Mouse (Mus musculus): ENCODE measurements at regions not wholly inside any gene's neighbourhood (a gene's known extent, or its start where the extent isn't known, plus 50 kb on each side); places are given as distances from the start of the nearest gene placed in this dataset.
"Not testable (repeated sequence)": the region's sequence is repeated elsewhere in the genome, so short reads cannot be mapped to it uniquely, and the experiment has no call there.

DNA sequence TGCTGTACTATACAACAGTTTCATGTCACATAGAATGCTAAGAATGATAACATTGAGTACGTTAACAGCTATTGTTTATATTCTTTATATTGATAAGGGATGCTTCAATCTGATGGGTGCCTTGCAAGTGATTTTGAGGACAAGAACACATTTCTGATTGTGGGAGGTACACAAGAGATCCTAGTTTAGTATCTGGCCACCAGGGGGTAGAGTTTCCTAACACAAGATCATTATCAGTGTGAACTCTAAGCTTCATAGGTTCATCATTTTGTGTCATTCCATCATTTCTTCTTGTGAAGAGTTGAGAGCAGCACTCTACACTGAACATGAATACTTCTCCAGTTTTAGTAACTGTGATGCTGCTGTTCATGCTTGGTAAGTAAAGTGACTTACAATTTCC lies 799.9 kb downstream of the Dad1 start:
- 67% methylated on average over 1 of the region's 1 CpGs for WGBS

DNA sequence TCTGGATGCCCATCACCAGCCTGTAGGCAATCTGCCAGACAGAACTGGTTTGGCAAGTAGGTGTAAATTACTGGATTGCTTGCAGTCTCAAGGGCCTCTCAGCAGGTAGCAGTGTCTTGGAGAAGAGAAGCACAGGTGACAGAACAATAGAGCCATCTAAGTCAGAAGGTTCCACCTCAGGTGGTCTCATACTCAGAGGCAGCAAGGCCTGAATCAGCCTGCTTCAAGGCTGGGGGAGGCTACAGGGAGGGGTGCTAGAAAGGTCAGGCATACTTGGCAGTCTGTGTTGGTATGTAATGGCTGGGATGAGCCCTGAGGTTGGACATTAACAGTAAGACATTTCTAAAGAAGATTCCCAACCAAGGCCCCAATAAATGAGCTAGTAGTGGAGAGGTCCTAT lies 814.3 kb downstream of the Dad1 start:
- H3K4me3 ChIP-seq (replicated peaks; ENCODE audit: extremely low read depth, low read depth, low read length); DNase-seq; H3K4me1 ChIP-seq (ENCODE audit: control insufficient read depth, insufficient read depth, low read length): not testable (repeated sequence)

More for the DNA sequence above, 799.9 kb downstream of the Dad1 start:
- no peak for TF ChIP-seq CTCF (IDR thresholded peaks at IDR 0.05; ENCODE audit: insufficient read depth, low read length)
- no peak for TF ChIP-seq POLR2A (IDR thresholded peaks at IDR 0.05; ENCODE audit: borderline replicate concordance, extremely low read depth, low read depth, low read length)
- Histone ChIP-seq H3K4me1 (ENCODE audit: control insufficient read depth, insufficient read depth, low read length) (no peaks in the 10 kb centered on the region), H3K4me3 (replicated peaks; ENCODE audit: extremely low read depth, low read depth, low read length) (no peak overlapping the region)
- DNase-seq, result no peak

DNA sequence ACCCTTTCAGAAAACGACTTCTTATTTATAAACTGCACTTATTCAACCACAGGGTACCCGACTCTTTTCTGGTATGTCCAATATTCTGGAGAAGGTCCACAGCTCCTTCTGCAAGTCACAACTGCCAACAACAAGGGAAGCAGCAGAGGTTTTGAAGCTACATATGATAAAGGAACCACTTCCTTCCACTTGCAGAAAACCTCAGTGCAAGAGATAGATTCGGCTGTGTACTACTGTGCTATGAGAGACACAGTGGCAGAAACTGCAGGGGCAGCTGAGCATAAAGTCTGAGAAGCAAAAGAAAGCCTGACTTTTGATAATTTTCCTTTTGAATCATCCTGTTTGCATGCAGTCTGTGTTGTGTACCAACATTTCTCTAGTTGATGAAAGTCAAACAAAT lies 823.8 kb downstream of the Dad1 start:
- H3K4me1 ChIP-seq (ENCODE audit: control insufficient read depth, insufficient read depth, low read length); H3K4me3 ChIP-seq (replicated peaks; ENCODE audit: extremely low read depth, low read depth, low read length); DNase-seq: not testable (repeated sequence)
- 66% methylated on average over 3 of the region's 3 CpGs for WGBS

DNA sequence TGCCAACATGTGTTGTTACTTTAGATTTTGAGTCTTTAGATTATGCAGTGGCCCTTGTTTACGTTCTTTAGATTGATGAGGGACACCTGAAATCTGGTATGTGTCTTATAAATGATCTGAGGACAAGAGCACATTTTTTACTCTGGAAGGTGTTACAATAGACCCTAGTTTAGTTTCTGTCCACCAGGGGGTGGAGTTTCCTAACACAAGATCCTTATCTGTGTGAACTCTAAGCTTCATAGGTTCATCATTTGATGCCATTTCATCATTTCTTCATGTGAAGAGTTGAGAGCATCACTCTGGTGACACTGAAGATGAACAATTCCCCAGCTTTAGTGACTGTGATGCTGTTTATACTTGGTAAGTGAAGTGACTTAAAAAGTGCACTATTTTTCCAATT lies 825.5 kb downstream of the Dad1 start:
- 59% methylated on average over 1 of the region's 1 CpGs for WGBS
- H3K4me1 ChIP-seq (ENCODE audit: control insufficient read depth, insufficient read depth, low read length); H3K4me3 ChIP-seq (replicated peaks; ENCODE audit: extremely low read depth, low read depth, low read length); DNase-seq: not testable (repeated sequence)

DNA sequence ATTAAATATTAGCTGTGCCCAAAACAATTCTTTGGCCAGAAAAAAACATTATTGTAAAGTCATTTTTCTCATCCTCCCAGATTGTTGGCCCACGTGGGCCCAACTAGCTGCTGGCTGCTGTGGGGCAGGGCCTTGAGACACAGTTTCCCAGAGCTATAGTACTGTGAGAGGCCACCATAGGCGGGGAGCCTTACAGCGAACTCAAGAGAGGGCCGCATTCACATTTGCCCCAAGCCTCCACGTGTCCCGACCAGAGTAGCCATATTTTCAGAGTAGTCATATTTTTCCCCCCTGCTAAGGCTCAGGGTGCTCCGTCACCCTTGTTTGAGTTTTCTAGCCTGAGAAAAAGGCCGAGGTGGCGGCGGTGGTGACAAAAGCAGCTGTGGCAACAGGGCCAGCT lies 826.3 kb downstream of the Dad1 start:
- H3K4me1 ChIP-seq (ENCODE audit: control insufficient read depth, insufficient read depth, low read length); DNase-seq; H3K4me3 ChIP-seq (replicated peaks; ENCODE audit: extremely low read depth, low read depth, low read length): not testable (repeated sequence)
- WGBS, result 76% methylated on average over 10 of the region's 10 CpGs

DNA sequence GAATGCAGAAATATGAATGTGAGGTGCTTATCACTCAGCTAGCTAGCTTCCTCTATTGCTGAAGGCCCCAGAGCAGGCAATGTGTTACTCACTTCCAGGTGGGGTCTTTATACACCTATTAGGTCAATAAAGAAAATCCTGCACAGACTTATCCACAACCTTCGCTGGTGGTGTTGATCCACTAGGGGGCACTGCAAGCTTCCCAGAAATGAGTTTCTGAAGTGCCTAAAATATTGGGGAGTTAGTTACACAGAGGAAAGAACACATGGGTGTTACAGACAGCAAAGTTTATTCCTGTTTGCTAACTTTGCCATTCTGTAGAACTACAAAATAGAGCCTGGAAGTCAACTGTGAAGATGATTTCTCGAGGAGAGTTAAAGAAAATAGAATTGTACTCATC lies 836.9 kb downstream of the Dad1 start:
- H3K4me3 ChIP-seq (replicated peaks; ENCODE audit: extremely low read depth, low read depth, low read length); H3K4me1 ChIP-seq (ENCODE audit: control insufficient read depth, insufficient read depth, low read length); DNase-seq: not testable (repeated sequence)
- WGBS, result 68% methylated on average over 2 of the region's 2 CpGs

DNA sequence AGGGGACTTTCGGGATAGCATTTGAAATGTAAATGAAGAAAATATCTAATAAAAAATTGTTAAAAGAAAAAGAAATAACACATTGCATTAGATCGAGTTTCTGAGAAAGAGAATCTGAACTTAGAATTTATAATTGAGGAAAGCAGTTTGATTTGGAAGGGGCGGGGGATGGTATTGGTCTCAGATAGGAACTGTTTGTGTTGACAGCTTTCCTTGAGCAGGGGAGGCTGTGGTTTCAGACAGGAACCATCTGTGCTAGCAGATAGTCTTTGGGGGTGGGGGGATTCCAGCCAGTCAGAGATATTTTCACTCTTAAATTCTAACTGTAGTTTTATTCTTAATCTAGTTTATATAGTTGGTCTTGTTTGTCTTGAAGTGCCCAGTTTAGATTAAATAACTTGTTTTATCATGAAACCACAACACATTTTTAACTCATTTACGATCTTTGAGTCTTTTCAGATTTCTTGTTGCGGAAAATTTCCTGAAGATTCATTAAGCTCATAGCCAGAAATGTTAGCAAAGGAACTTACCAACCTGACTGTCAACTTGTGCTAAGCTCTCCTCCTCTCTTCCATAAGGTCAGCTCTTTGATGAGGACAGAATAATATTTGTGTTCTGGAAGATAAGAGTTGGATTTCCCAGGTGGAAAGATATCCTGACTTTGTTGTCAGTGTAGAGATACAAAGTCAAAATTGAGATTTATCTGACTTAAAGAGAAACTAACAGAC lies 846.2 kb downstream of the Dad1 start:
- WGBS, result 45% methylated on average over 2 of the region's 5 CpGs
- DNase-seq; H3K4me3 ChIP-seq (replicated peaks; ENCODE audit: extremely low read depth, low read depth, low read length); H3K4me1 ChIP-seq (ENCODE audit: control insufficient read depth, insufficient read depth, low read length): not testable (repeated sequence)

DNA sequence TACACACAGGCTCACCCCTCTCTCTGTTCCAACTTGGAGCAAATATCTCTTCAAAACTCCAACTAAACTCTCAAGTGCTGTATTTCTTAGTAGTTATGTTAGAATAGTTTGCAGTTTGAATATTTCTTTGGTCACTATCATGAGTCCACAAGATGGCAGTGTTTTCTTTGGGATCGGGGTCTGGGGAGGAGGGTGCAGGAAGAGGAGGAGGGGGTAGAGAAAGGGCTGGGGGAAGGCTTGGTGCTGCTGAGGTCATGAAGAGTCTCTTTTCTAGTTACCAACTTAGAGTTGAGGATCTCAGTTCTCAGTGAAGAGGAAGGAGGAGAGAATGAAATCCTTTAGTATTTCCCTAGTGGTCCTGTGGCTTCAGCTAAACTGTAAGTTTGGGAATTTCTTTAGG lies 863.6 kb downstream of the Dad1 start:
- DNase-seq; H3K4me3 ChIP-seq (replicated peaks; ENCODE audit: extremely low read depth, low read depth, low read length); H3K4me1 ChIP-seq (ENCODE audit: control insufficient read depth, insufficient read depth, low read length): not testable (repeated sequence)
- no CpG with 5 or more reads among the region's 1 CpGs for WGBS

DNA sequence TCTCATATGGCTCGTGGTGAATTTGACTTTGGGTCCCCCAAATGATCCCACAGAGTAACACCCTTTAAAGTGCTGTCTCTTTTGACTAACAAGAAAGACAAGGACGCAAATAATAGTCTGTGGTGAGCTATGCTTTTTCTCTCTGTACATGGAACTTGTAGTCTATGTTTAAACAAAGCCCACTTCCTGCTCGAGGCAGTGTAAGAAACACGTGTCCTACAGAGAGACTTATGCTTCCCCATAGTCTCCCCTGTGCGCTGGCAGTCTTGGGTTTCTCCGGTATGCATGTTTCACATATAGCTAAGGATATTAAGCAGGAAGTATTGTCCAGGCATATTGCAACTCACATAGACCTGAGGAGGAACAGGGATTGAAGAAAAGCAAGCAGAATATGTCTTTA lies 879.0 kb upstream of the Olfr1507 start:
- WGBS, result 39% methylated on average over 5 of the region's 6 CpGs
- not testable (repeated sequence) for H3K4me1 ChIP-seq (ENCODE audit: control insufficient read depth, insufficient read depth, low read length); H3K4me3 ChIP-seq (replicated peaks; ENCODE audit: extremely low read depth, low read depth, low read length); DNase-seq

DNA sequence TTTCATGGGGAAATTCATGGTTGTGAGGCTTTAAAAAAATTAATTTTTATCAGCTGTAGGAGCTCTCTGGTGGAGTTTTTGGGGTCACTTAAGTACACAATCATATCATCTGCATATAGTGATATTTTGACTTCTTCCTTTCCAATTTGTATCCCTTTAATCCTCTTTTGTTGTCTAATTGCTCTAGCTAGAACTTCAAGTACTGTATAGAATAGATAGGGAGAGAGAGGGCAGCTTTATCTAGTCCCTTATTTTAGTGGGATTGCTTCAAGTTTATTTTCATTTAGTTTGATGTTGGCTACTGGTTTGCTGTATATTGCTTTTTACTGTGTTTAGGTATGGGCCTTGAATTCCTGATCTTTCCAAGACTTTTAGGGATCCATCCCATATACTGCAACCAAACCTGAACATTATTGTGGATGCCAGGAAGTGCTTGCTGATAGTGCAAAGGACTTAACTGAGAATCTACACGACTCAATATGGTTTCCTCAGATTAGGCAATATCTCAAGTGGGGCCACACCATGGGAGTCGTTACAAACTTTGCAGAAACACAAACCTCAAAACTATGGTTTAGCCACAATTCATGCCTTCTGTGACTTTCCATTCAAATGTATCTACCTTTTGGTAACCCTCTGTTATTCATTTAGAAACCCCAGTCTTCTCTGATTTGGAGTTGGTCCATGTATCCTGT lies 878.4 kb upstream of the Olfr1507 start:
- not testable (repeated sequence) for H3K4me1 ChIP-seq (ENCODE audit: control insufficient read depth, insufficient read depth, low read length); H3K4me3 ChIP-seq (replicated peaks; ENCODE audit: extremely low read depth, low read depth, low read length); DNase-seq
- no CpG with 5 or more reads among the region's 2 CpGs for WGBS

DNA sequence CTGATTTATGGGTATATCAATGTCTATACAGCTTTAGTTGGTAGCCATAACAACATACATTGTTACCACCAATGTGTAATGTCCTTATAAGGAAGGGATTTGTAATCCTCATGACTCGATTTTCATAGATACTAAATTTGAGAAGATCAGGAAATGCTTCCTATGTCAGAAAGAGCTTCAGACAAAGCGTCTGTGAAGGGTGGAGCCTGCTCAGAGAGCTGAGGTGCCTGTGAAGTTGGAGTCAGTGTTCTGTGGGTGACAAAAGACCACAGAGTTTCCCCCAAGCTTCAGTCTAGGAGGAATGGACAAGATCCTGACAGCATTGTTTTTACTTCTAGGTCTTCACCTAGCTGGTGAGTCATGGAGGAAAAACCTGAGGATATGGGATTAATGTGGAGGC lies 874.2 kb upstream of the Olfr1507 start:
- 32% methylated on average over 2 of the region's 2 CpGs for WGBS
- TF ChIP-seq CTCF (IDR thresholded peaks at IDR 0.05; ENCODE audit: insufficient read depth, low read length) (no peak), POLR2A (IDR thresholded peaks at IDR 0.05; ENCODE audit: borderline replicate concordance, extremely low read depth, low read depth, low read length) (no peak)
- DNase-seq, result no peak
- no peaks in the 10 kb centered on the region for H3K4me1 ChIP-seq (ENCODE audit: control insufficient read depth, insufficient read depth, low read length)
- H3K4me3 ChIP-seq (replicated peaks; ENCODE audit: extremely low read depth, low read depth, low read length), result no peak overlapping the region

DNA sequence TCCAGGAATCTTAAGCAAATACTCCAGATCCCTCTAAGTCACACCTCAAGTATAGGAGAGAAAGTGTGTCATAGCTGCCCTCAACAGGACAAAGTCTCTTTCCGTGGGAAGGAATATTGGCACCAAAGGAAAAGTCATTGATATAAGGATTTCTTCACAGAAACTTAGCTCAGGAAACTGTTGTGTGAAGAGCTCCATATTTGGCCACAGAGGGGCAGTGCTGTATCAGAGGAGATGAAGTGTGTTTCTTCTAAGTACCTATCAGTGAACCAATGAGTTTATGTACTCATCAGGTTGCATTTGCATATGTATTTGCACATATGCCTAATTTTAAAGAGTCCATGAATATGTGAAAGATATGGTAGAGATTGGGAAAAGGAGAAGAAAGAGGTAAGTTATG lies 871.9 kb upstream of the Olfr1507 start:
- not testable (repeated sequence) for DNase-seq; H3K4me1 ChIP-seq (ENCODE audit: control insufficient read depth, insufficient read depth, low read length); H3K4me3 ChIP-seq (replicated peaks; ENCODE audit: extremely low read depth, low read depth, low read length)
- WGBS, result 43% methylated on average over 1 of the region's 1 CpGs

DNA sequence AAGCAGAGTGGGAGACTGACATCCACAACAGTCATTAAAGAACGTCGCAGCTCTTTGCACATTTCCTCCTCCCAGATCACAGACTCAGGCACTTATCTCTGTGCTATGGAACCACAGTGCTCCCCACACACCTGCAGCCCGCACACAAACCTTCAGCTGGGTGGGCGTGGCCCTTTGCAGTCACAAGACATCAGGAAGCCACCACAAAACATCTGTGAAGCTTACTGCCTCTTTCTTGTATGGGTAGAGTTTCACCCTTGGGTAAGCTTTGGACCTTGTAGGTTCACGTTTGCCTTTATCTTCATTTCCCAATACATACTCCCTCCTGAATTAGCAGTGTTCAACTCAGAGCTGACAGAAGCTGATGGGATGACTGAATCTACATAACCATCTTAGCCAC lies 868.4 kb upstream of the Olfr1507 start:
- H3K4me3 ChIP-seq (replicated peaks; ENCODE audit: extremely low read depth, low read depth, low read length); H3K4me1 ChIP-seq (ENCODE audit: control insufficient read depth, insufficient read depth, low read length); DNase-seq: not testable (repeated sequence)
- WGBS, result 70% methylated on average over 5 of the region's 5 CpGs

DNA sequence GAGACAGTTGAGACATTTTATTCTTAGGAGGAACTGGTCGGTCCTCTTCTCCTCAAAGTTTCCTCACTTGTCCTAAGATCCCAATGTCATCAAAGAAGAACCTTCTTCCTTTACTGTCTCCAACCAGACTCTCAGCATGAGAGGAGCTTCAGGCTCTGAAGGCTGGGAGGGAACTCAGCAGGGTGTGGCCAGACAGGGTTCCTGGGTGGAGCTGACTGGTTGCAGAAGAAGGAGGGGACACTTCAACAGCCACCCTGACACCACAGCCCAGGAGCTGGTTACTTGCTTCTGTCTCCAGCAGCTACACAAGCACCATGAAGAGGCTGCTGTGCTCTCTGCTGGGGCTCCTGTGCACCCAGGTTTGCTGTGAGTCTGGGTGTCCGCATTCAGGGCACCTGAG lies 866.5 kb upstream of the Olfr1507 start:
- WGBS, result 55% methylated on average over 2 of the region's 2 CpGs

DNA sequence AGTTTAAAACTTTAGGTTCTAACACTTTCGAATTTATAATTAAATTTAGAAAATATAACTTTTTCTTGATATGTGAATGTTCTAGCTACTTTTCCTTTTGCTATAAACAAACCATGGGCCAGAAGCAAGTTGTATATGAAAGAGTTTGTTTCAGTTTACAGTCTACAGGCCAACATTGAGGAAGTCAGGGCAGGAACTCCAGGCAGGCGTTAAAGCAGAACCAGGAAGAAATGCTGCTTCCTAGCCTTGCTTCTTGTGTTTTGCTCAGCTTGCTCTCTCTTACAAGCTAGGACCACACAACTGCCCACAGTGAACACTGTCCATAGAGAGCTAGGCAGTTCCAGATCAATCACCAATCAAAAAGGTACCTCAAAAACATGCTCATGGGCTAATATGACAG lies 861.9 kb upstream of the Olfr1507 start:
- H3K4me1 ChIP-seq (ENCODE audit: control insufficient read depth, insufficient read depth, low read length); H3K4me3 ChIP-seq (replicated peaks; ENCODE audit: extremely low read depth, low read depth, low read length); DNase-seq: not testable (repeated sequence)
- 83% methylated on average over 1 of the region's 2 CpGs for WGBS

More for the DNA sequence above, 866.5 kb upstream of the Olfr1507 start:
- not testable (repeated sequence) for H3K4me1 ChIP-seq (ENCODE audit: control insufficient read depth, insufficient read depth, low read length); H3K4me3 ChIP-seq (replicated peaks; ENCODE audit: extremely low read depth, low read depth, low read length); DNase-seq

DNA sequence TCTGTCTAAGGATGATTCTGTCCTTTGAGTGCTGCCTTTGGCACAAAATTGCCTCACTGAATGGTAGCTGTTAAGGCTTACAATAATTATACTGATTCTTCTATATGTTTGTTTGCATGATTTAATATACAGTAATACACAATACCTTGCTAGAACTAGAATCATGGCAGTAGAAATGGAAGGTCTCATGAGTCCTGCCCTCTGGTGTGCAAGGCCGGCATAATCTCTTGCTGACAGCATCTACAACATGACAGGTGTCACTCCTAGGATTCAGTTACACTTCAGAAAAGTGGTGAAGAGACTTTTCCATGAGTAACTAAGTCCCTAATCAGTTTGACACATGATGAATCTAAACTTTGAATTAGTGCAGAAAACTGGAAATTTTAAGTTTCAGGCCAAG lies 861.2 kb upstream of the Olfr1507 start:
- H3K4me1 ChIP-seq (ENCODE audit: control insufficient read depth, insufficient read depth, low read length); H3K4me3 ChIP-seq (replicated peaks; ENCODE audit: extremely low read depth, low read depth, low read length); DNase-seq: not testable (repeated sequence)
- WGBS, result no CpG with 5 or more reads among the region's 1 CpGs
